Mouse (Mus musculus): ENCODE results near the gene Per2. TPM values are rescaled to one million over a fixed set of nuclear protein-coding genes. Genes with fewer than 3 reads are reported as not detected.
A peak's percentile ranks its signal among the peaks of the same experiment; 100 is the strongest.

Gene Per2
- total and polyA plus RNA-seq, 3 experiments: 2.7 to 5.8 (median 4.7) TPM

GRCm38 (mm10) chr1:91398260-91399062 lies 60.7 kb downstream of the Per2 start, which contains the start of gene Ilkap:
Gene Ilkap, minus strand, starts transcription at chr1:91398815.
- no peaks in the 10 kb centered on the region for H3K27me3 ChIP-seq (replicated peaks)
- H3K36me3 ChIP-seq (replicated peaks in 1 of 2; ENCODE audit: control insufficient read depth in 1 of 2, insufficient read depth in 1 of 2, low read length in 1 of 2): peaks cover 3 to 27% of the 10 kb centered on the region in 2 experiments
- dilution Hi-C loops (cut with MboI; ENCODE audit: extremely low pct_ligation_motif_present, extremely low pct_unique_long_range_greater_than_20kb, low sequenced_read_pairs): no loop called here
- TF ChIP-seq JUND (conservative IDR thresholded peaks at IDR 0.05; ENCODE audit: low read depth, low read length) (no peak), TCF12 (IDR thresholded peaks at IDR 0.05; ENCODE audit: low read depth, low read length) (peak; percentile 87), NELFE (IDR thresholded peaks at IDR 0.05; ENCODE audit: low read depth, low read length) (peak; percentile 85), E2F4 (IDR thresholded peaks at IDR 0.05; ENCODE audit: insufficient replicate concordance, low read depth, low read length) (no peak), PAX5 (IDR thresholded peaks at IDR 0.05; ENCODE audit: low read length) (no peak), UBTF (IDR thresholded peaks at IDR 0.05; ENCODE audit: low read depth, low read length) (peak; percentile 72; the same call in 1 of the 2 replicates), IRF4 (IDR thresholded peaks at IDR 0.05; ENCODE audit: low read depth, low read length) (0 out of 2 replicates have a peak, but pooled peaks have one; percentile 30), MAZ (IDR thresholded peaks at IDR 0.05; ENCODE audit: low read depth, low read length) (no peak), GABPA (IDR thresholded peaks at IDR 0.05; ENCODE audit: insufficient replicate concordance, low read depth, low read length) (no peak), MEF2A (IDR thresholded peaks at IDR 0.05; ENCODE audit: borderline replicate concordance, low read depth, low read length) (peak; percentile 49; the same call in 1 of the 2 replicates), SMC3 (IDR thresholded peaks at IDR 0.05; ENCODE audit: low read depth, low read length) (no peak), MXI1 (IDR thresholded peaks at IDR 0.05; ENCODE audit: low read depth, low read length) (no peak; the same call in 1 of the 2 replicates), SIN3A (IDR thresholded peaks at IDR 0.05; ENCODE audit: low read length) (peak; percentile 12; the same call in 1 of the 2 replicates), MAFK (IDR thresholded peaks at IDR 0.05; ENCODE audit: insufficient replicate concordance, low read length) (no peak), EP300 (IDR thresholded peaks at IDR 0.05; ENCODE audit: low read length) (no peak), ETS1 (conservative IDR thresholded peaks at IDR 0.05; ENCODE audit: low read depth, low read length) (no peak), NRF1 (IDR thresholded peaks at IDR 0.05; ENCODE audit: low read depth, low read length) (peak; percentile 95), RCOR1 (conservative IDR thresholded peaks at IDR 0.05; ENCODE audit: low read depth, low read length) (no peak), BHLHE40 (IDR thresholded peaks at IDR 0.05; ENCODE audit: low read depth, low read length) (peak; percentile 87), CTCF (conservative IDR thresholded peaks at IDR 0.05 in 1 of 2, IDR thresholded peaks at IDR 0.05 in 1 of 2; ENCODE audit: low read depth in 2 of 2, low read length in 2 of 2) (no peak), USF2 (conservative IDR thresholded peaks at IDR 0.05; ENCODE audit: low read depth, low read length) (no peak), RAD21 (IDR thresholded peaks at IDR 0.05; ENCODE audit: low read depth, low read length) (no peak), CHD2 (IDR thresholded peaks at IDR 0.05; ENCODE audit: low read length) (no peak), USF1 (IDR thresholded peaks at IDR 0.05; ENCODE audit: low read depth, low read length) (peak; percentile 47; the same call in 1 of the 2 replicates), TBP (conservative IDR thresholded peaks at IDR 0.05; ENCODE audit: low read depth, low read length) (peak; percentile 54; the same call in 1 of the 2 replicates), CHD1 (IDR thresholded peaks at IDR 0.05; ENCODE audit: low read depth, low read length) (no peak), POLR2A (IDR thresholded peaks at IDR 0.05; ENCODE audit: low read depth, low read length) (peak; percentile 70), ELF1 (IDR thresholded peaks at IDR 0.05; ENCODE audit: low read depth, low read length) (peak; percentile 54; the same call in 1 of the 2 replicates), JUN (IDR thresholded peaks at IDR 0.05; ENCODE audit: insufficient read depth, low read depth, low read length) (no peak), ZNF384 (IDR thresholded peaks at IDR 0.05; ENCODE audit: low read depth, low read length) (no peak), ZKSCAN1 (IDR thresholded peaks at IDR 0.05; ENCODE audit: borderline replicate concordance, low read depth, low read length) (no peak), ZMIZ1 (IDR thresholded peaks at IDR 0.05; ENCODE audit: low read depth, low read length) (no peak; the same call in 1 of the 2 replicates), MYC (IDR thresholded peaks at IDR 0.05; ENCODE audit: low read depth, low read length) (peak; percentile 18; the same call in 1 of the 2 replicates), ZC3H11A (IDR thresholded peaks at IDR 0.05; ENCODE audit: low read depth, low read length) (no peak), KAT2A (IDR thresholded peaks at IDR 0.05; ENCODE audit: insufficient replicate concordance, low read length) (peak; percentile 59; the same call in 1 of the 2 replicates), HCFC1 (IDR thresholded peaks at IDR 0.05; ENCODE audit: low read depth, low read length) (peak; percentile 71), MAX (IDR thresholded peaks at IDR 0.05; ENCODE audit: low read length) (peak; percentile 53), POLR2AphosphoS2 (IDR thresholded peaks at IDR 0.05; ENCODE audit: low read depth, low read length) (no peak)
- H3K79me2 ChIP-seq (replicated peaks; ENCODE audit: control insufficient read depth, extremely low read depth, insufficient read depth, poor library complexity, severe bottlenecking): peaks cover 44% of the 10 kb centered on the region
- H3K9ac ChIP-seq (ENCODE audit: insufficient read depth, low read depth): peak within 1 kb of the TSS; percentile 79
- H3K4me3 ChIP-seq (replicated peaks in 1 of 3; ENCODE audit: low read depth in 2 of 3, low read length in 2 of 3, poor library complexity in 1 of 3): peak within 1 kb of the TSS; percentile 81 to 90 (median 88)
- H3K4me2 ChIP-seq (ENCODE audit: insufficient read depth, low read depth, poor library complexity, severe bottlenecking): peak within 1 kb of the TSS; percentile 76
- H3K9me3 ChIP-seq (replicated peaks; ENCODE audit: low read length): peaks cover 5% of the 10 kb centered on the region
- peaks cover 12 to 52% of the 10 kb centered on the region in 2 experiments for H3K4me1 ChIP-seq (ENCODE audit: control insufficient read depth in 1 of 2, insufficient read depth in 2 of 2)
- in situ Hi-C loops (cut with MboI; ENCODE audit: low pct_ligation_motif_present, low pct_unique_long_range_greater_than_20kb, low sequenced_read_pairs): no loop called here
- DNase-seq (ENCODE audit: extremely low read depth): peak; percentile 78
- peak within 1 kb of the TSS; percentile 16; the same call in 1 of the 2 replicates for H3K27ac ChIP-seq (ENCODE audit: insufficient read depth, low read depth)
